Mouse (Mus musculus): ENCODE measurements around the gene Znhit2. TPM values are rescaled to one million over a fixed set of nuclear protein-coding genes. Genes with fewer than 3 reads are reported as not detected.

The Znhit2 gene
- total RNA-seq, 2 experiments from 2014 or later = 33.4 to 38.1 TPM

Small RNA genes lying within 50 kb of the gene (microRNA-seq; reads per million reads assigned to microRNA genes)
- gene Mir6988 = 4.4 to 4.5 reads per million in 2 experiments

Other genes with a start within 250 kb of the Znhit2 start
- 10 to 100 TPM in 1 of 2 experiments, 1 to 10 TPM in 1; 9.5 to 14.6 TPM for gene Frmd8, start 185.9 kb upstream of the Znhit2 start, total RNA-seq (2021)
- 1 to 10 TPM; 2.5 to 3.0 TPM for gene Slc25a45, start 183.4 kb upstream of the Znhit2 start, total RNA-seq (2021)
- 1 to 10 TPM; 4.5 to 5.5 TPM for gene Tigd3, start 167.0 kb upstream of the Znhit2 start, total RNA-seq (2021)
- gene Dpf2, start 148.2 kb upstream of the Znhit2 start, total RNA-seq (2021) = 10 to 100 TPM; 84.1 to 96.1 TPM
- gene Cdc42ep2, start 136.4 kb upstream of the Znhit2 start, total RNA-seq (2021) = 1 to 10 TPM; 6.2 to 6.6 TPM
- 1 to 10 TPM; 3.8 to 5.6 TPM for gene Pola2, start 97.0 kb upstream of the Znhit2 start, total RNA-seq (2021)
- gene Slc22a20, start 75.0 kb upstream of the Znhit2 start, total RNA-seq (2021) = not detected
- 10 to 100 TPM; 17.5 to 18.5 TPM for gene Capn1, start 45.3 kb upstream of the Znhit2 start, total RNA-seq (2021)
- 10 to 100 TPM; 45.4 to 49.5 TPM for gene Syvn1, start 14.6 kb upstream of the Znhit2 start, total RNA-seq (2021)
- gene Mrpl49, start 3.4 kb upstream of the Znhit2 start, total RNA-seq (2021) = 10 to 100 TPM; 45.1 to 47.0 TPM
- gene Fau, start 3.3 kb upstream of the Znhit2 start, total RNA-seq (2021) = 100 to 1,000 TPM; 593 to 625 TPM
- 10 to 100 TPM; 24.9 to 25.2 TPM for gene Tm7sf2, start 7.2 kb downstream of the Znhit2 start, total RNA-seq (2021)
- gene Vps51, start 16.0 kb downstream of the Znhit2 start, total RNA-seq (2021) = 10 to 100 TPM; 71.9 to 77.6 TPM
- gene Tmem262, start 18.8 kb downstream of the Znhit2 start, total RNA-seq (2021) = not detected
- gene Gm28374, start 21.1 kb downstream of the Znhit2 start, total RNA-seq (2021) = under 1 TPM; 0.53 to 0.55 TPM
- gene Zfpl1, start 23.8 kb downstream of the Znhit2 start, total RNA-seq (2021) = 10 to 100 TPM; 36.5 to 37.2 TPM
- gene Cdca5, start 23.8 kb downstream of the Znhit2 start, total RNA-seq (2021) = under 1 TPM; 0.18 to 0.34 TPM
- not detected for gene AC131692.1, start 33.2 kb downstream of the Znhit2 start, total RNA-seq (2021)
- under 1 TPM in 1 of 2 experiments, not detected in 1; 0.21 TPM for gene Naaladl1, start 44.6 kb downstream of the Znhit2 start, total RNA-seq (2021)
- 10 to 100 TPM; 23.7 to 25.0 TPM for gene Sac3d1, start 57.5 kb downstream of the Znhit2 start, total RNA-seq (2021)
- gene Snx15, start 67.1 kb downstream of the Znhit2 start, total RNA-seq (2021) = 10 to 100 TPM; 36.2 to 43.6 TPM
- under 1 TPM in 1 of 2 experiments, not detected in 1; 0.71 TPM for gene Batf2, start 79.8 kb downstream of the Znhit2 start, total RNA-seq (2021)
- 10 to 100 TPM; 71.5 to 76.8 TPM for gene Arl2, start 80.4 kb downstream of the Znhit2 start, total RNA-seq (2021)
- under 1 TPM in 1 of 2 experiments, not detected in 1; 0.53 TPM for gene Majin, start 123.2 kb downstream of the Znhit2 start, total RNA-seq (2021)
- not detected for gene Gpha2, start 165.2 kb downstream of the Znhit2 start, total RNA-seq (2021)
- gene Ppp2r5b, start 174.7 kb downstream of the Znhit2 start, total RNA-seq (2021) = 100 to 1,000 TPM; 153 to 165 TPM
- gene Atg2a, start 180.5 kb downstream of the Znhit2 start, total RNA-seq (2021) = 10 to 100 TPM; 33.1 to 35.6 TPM
- 10 to 100 TPM; 35.9 to 40.3 TPM for gene Ehd1, start 215.5 kb downstream of the Znhit2 start, total RNA-seq (2021)
- 1 to 10 TPM; 2.7 to 2.9 TPM for gene Cdc42bpg, start 245.3 kb downstream of the Znhit2 start, total RNA-seq (2021)

All from left cerebral cortex, postnatal 25 days (tissue).